Mouse (Mus musculus) heart, embryonic 10.5 days (tissue): ENCODE measurements around the gene Chm. TPM values are rescaled to one million over a fixed set of nuclear protein-coding genes. Genes with fewer than 3 reads are reported as not detected.
"Not testable (repeated sequence)": the region's sequence is repeated elsewhere in the genome, so short reads cannot be mapped to it uniquely, and the experiment has no call there.

ENCODE experiments used
- DNase-seq: peaks from one replicate; pipeline ENCODE4 v3.0.0-alpha.2; 2017; ENCODE audit warnings: low spot score
- H3K27ac ChIP-seq: fragments of 300-500 bp; sonication (generic); 2 replicates; pipeline ENCODE4 v1.5.1; 2016; ENCODE audit warnings: mild to moderate bottlenecking
- H3K27me3 ChIP-seq: fragments of 300-500 bp; sonication (generic); 2 replicates; pipeline ENCODE4 v1.6.1; 2016; ENCODE audit warnings: mild to moderate bottlenecking; ENCODE audit not compliant: poor library complexity, insufficient read depth, severe bottlenecking
- H3K36me3 ChIP-seq: fragments of 300-500 bp; sonication (generic); 2 replicates; pipeline ENCODE4 v1.6.1; 2016; ENCODE audit warnings: mild to moderate bottlenecking, moderate library complexity
- H3K4me1 ChIP-seq: fragments of 300-500 bp; sonication (generic); 2 replicates; pipeline ENCODE4 v1.6.1; 2016; ENCODE audit warnings: mild to moderate bottlenecking
- H3K4me3 ChIP-seq: fragments of 300-500 bp; sonication (generic); 2 replicates; pipeline ENCODE4 v1.5.1; 2016; ENCODE audit warnings: mild to moderate bottlenecking, moderate library complexity
- H3K9me3 ChIP-seq: fragments of 300-500 bp; sonication (generic); 2 replicates; pipeline ENCODE4 v1.6.1; 2016; ENCODE audit warnings: mild to moderate bottlenecking, moderate library complexity
- WGBS: fragments of 180-500 bp; shearing (Covaris S2); methylation state at CpG from one replicate; pipeline ENCODE4 v1.1.7; 2016; 5-methylcytosine and 5-hydroxymethylcytosine counted together
- polyA plus RNA-seq: library from polyadenylated mRNA; unstranded; fragments of >200 nt; fragmentation: Nextera tagmentation; extraction: Ambion mirVana; gene quantifications from 2 replicates; pipeline ENCODE4 v1.2.1, GENCODE M21; 2016

The Chm gene
- polyA plus RNA-seq = 10.8 and 11.2 TPM in 2 replicates

GRCm38 (mm10) chrX:113185230-113185985 is at the start of gene Chm:
Gene Chm, minus strand, starts transcription at chrX:113185517.
- Histone ChIP-seq H3K9me3 (no peaks in the 10 kb centered on the region), H3K36me3 (no peaks in the 10 kb centered on the region), H3K27ac (peak within 1 kb of the TSS; percentile 87), H3K4me3 (peak within 1 kb of the TSS; percentile 65), H3K4me1 (no peaks in the 10 kb centered on the region), H3K27me3 (no peaks in the 10 kb centered on the region)
- 12% methylated on average over 21 of the region's 21 CpGs for WGBS
- DNase-seq = peak; percentile 76

- Histone ChIP-seq H3K4me1 (no peaks in the 10 kb centered on the region), H3K4me3 (no peak overlapping the region), H3K27me3 (no peaks in the 10 kb centered on the region), H3K9me3 (no peaks in the 10 kb centered on the region), H3K27ac (no peak overlapping the region), H3K36me3 (no peaks in the 10 kb centered on the region)
- WGBS = 42% methylated on average over 2 of the region's 2 CpGs
- no peak for DNase-seq
Measured at GRCm38 (mm10) chrX:113193901-113194300, 8.6 kb upstream of the Chm start.

- peak overlapping the region; percentile 65 for H3K4me3 ChIP-seq
- H3K4me1 ChIP-seq = no peaks in the 10 kb centered on the region
- no peak for DNase-seq
- no peaks in the 10 kb centered on the region for H3K9me3 ChIP-seq
- no peaks in the 10 kb centered on the region for H3K36me3 ChIP-seq
- WGBS = 14% methylated on average over 17 of the region's 17 CpGs
- H3K27ac ChIP-seq = peak overlapping the region; percentile 87
- H3K27me3 ChIP-seq = no peaks in the 10 kb centered on the region
Measured at GRCm38 (mm10) chrX:113184569-113185229, 618 bp downstream of the Chm start.

- not testable (repeated sequence) for H3K4me3 ChIP-seq, H3K9me3 ChIP-seq, DNase-seq, H3K4me1 ChIP-seq, H3K36me3 ChIP-seq, H3K27me3 ChIP-seq, H3K27ac ChIP-seq
- WGBS = 89% methylated on average over 4 of the region's 4 CpGs
Measured at GRCm38 (mm10) chrX:113180856-113181255, 4.5 kb downstream of the Chm start.

GRCm38 (mm10) chrX:113172766-113173165 is 12.6 kb downstream of the Chm start:
- DNase-seq = no peak
- Histone ChIP-seq H3K27me3 (no peaks in the 10 kb centered on the region), H3K4me3 (no peak overlapping the region), H3K4me1 (no peaks in the 10 kb centered on the region), H3K27ac (no peak overlapping the region), H3K9me3 (no peaks in the 10 kb centered on the region), H3K36me3 (no peaks in the 10 kb centered on the region)
- 65% methylated on average over 2 of the region's 2 CpGs for WGBS

GRCm38 (mm10) chrX:113172271-113172670 is 13.0 kb downstream of the Chm start:
- Histone ChIP-seq H3K4me1 (no peaks in the 10 kb centered on the region), H3K9me3 (no peaks in the 10 kb centered on the region), H3K27ac (no peak overlapping the region), H3K4me3 (no peak overlapping the region), H3K27me3 (no peaks in the 10 kb centered on the region), H3K36me3 (no peaks in the 10 kb centered on the region)
- WGBS = 68% methylated on average over 1 of the region's 1 CpGs
- DNase-seq = no peak

- 67% methylated on average over 3 of the region's 3 CpGs for WGBS
- Histone ChIP-seq H3K4me1 (no peaks in the 10 kb centered on the region), H3K9me3 (no peaks in the 10 kb centered on the region)
Measured at GRCm38 (mm10) chrX:113160268-113160860, 25.0 kb downstream of the Chm start.

GRCm38 (mm10) chrX:113084171-113084570 is 101.1 kb downstream of the Chm start:
- 76% methylated on average over 2 of the region's 2 CpGs for WGBS
- H3K4me1 ChIP-seq = no peaks in the 10 kb centered on the region
- DNase-seq = no peak
- H3K36me3 ChIP-seq = no peaks in the 10 kb centered on the region
- H3K27me3 ChIP-seq = no peaks in the 10 kb centered on the region
- H3K4me3 ChIP-seq = no peak overlapping the region
- H3K9me3 ChIP-seq = no peaks in the 10 kb centered on the region
- no peak overlapping the region for H3K27ac ChIP-seq

More at GRCm38 (mm10) chrX:113160268-113160860, 25.0 kb downstream of the Chm start:
- no peak overlapping the region for H3K27ac ChIP-seq
- no peak overlapping the region for H3K4me3 ChIP-seq
- H3K36me3 ChIP-seq = peaks cover 5% of the 10 kb centered on the region; the same call in 1 of the 2 replicates
- H3K27me3 ChIP-seq = no peaks in the 10 kb centered on the region
- no peak for DNase-seq

GRCm38 (mm10) chrX:113076053-113076452 is 109.3 kb downstream of the Chm start:
- no peak overlapping the region for H3K27ac ChIP-seq
- H3K4me1 ChIP-seq = no peaks in the 10 kb centered on the region
- H3K27me3 ChIP-seq = no peaks in the 10 kb centered on the region
- DNase-seq = no peak
- WGBS = 91% methylated on average over 2 of the region's 2 CpGs
- no peak overlapping the region for H3K4me3 ChIP-seq
- no peaks in the 10 kb centered on the region for H3K9me3 ChIP-seq
- no peaks in the 10 kb centered on the region for H3K36me3 ChIP-seq

GRCm38 (mm10) chrX:113074823-113075222 is 110.5 kb downstream of the Chm start:
- H3K4me3 ChIP-seq = no peak overlapping the region
- no peaks in the 10 kb centered on the region for H3K4me1 ChIP-seq
- no peaks in the 10 kb centered on the region for H3K9me3 ChIP-seq
- no peak overlapping the region for H3K27ac ChIP-seq
- 86% methylated on average over 4 of the region's 4 CpGs for WGBS
- no peak for DNase-seq
- H3K36me3 ChIP-seq = no peaks in the 10 kb centered on the region
- H3K27me3 ChIP-seq = no peaks in the 10 kb centered on the region

- no peaks in the 10 kb centered on the region for H3K4me1 ChIP-seq
- no peaks in the 10 kb centered on the region for H3K9me3 ChIP-seq
- H3K4me3 ChIP-seq = no peak overlapping the region
- 81% methylated on average over 3 of the region's 3 CpGs for WGBS
- DNase-seq = no peak
- no peaks in the 10 kb centered on the region for H3K36me3 ChIP-seq
- no peak overlapping the region for H3K27ac ChIP-seq
- no peaks in the 10 kb centered on the region for H3K27me3 ChIP-seq
Measured at GRCm38 (mm10) chrX:113003621-113004020, 181.7 kb downstream of the Chm start.

- Histone ChIP-seq H3K9me3 (no peaks in the 10 kb centered on the region), H3K27me3 (no peaks in the 10 kb centered on the region), H3K4me1 (no peaks in the 10 kb centered on the region), H3K36me3 (no peaks in the 10 kb centered on the region), H3K27ac (no peak overlapping the region), H3K4me3 (no peak overlapping the region)
- WGBS = 62% methylated on average over 3 of the region's 3 CpGs
- no peak for DNase-seq
Measured at GRCm38 (mm10) chrX:113002192-113002591, 183.1 kb downstream of the Chm start.
